ENCODE assay signal across 8 mouse cellular contexts in genomic region chr5:132541371-132541931, GRCm38 (mm10). TPM values are rescaled to one million over a fixed set of nuclear protein-coding genes. Genes with fewer than 3 reads are reported as not detected.
DNase-seq lines count a peak whose midpoint lies in the region; ATAC-seq lines count a peak whose summit lies in the region.

No protein-coding gene starts in this region.

- intact Hi-C loops in heart, postnatal 14 days (cut with DNase I): loop anchor here (5.0 kb wide), 5 partner anchors 54 to 309 kb away; no protein-coding TSS in a partner anchor
- intact Hi-C loops in left cerebral cortex, postnatal 36 days (cut with DNase I): loop anchor here (5.0 to 10.0 kb wide), 3 partner anchors 309 to 1463 kb away; no protein-coding TSS in a partner anchor

- H3K4me1 ChIP-seq in embryonic facial prominence, embryonic 14.5 days (ENCODE audit: control insufficient read depth, insufficient read depth, low read length): peaks cover 21% of the 10 kb centered on the region
- H3K4me1 ChIP-seq in midbrain, embryonic 15.5 days: peaks cover 37% of the 10 kb centered on the region

- peak overlapping the region; percentile 87 for H3K27ac ChIP-seq in embryonic facial prominence, embryonic 14.5 days (replicated peaks; ENCODE audit: low read depth, low read length)
- peak overlapping the region; percentile 91 for H3K27ac ChIP-seq in midbrain, embryonic 15.5 days

- peak overlapping the region; percentile 84 for H3K4me3 ChIP-seq in embryonic facial prominence, embryonic 14.5 days (ENCODE audit: low read depth, low read length)
- H3K4me3 ChIP-seq in midbrain, embryonic 15.5 days: peak overlapping the region; percentile 82

- H3K27me3 ChIP-seq in embryonic facial prominence, embryonic 14.5 days (replicated peaks; ENCODE audit: control insufficient read depth, insufficient read depth, low read length): no peaks in the 10 kb centered on the region
- H3K27me3 ChIP-seq in midbrain, embryonic 15.5 days (replicated peaks): peaks cover 3% of the 10 kb centered on the region; the same call in 1 of the 2 replicates

- no peaks in the 10 kb centered on the region for H3K36me3 ChIP-seq in embryonic facial prominence, embryonic 14.5 days (ENCODE audit: control insufficient read depth, insufficient read depth, low read length)
- no peaks in the 10 kb centered on the region for H3K36me3 ChIP-seq in midbrain, embryonic 15.5 days (replicated peaks)

- peak; percentile 45 for DNase-seq in gastrocnemius, postnatal 10 days
- no peak for DNase-seq in gastrocnemius, adult 18-20 months (ENCODE audit: low spot score)
- peak; percentile 37 to 39 for DNase-seq in adrenal gland, adult 18-20 months (ENCODE audit: low spot score in 2 of 2)
- no peak for DNase-seq in embryonic facial prominence, embryonic 14.5 days (ENCODE audit: low spot score)
- peak; percentile 40 to 53 for DNase-seq in heart, postnatal 14 days
- peak; percentile 35 to 44 for DNase-seq in left cerebral cortex, postnatal 36 days (ENCODE audit: low spot score in 2 of 2)
- DNase-seq in thymus, postnatal 36 days: peak; percentile 3 to 8

- H3K4me2 ChIP-seq in embryonic facial prominence, embryonic 14.5 days (ENCODE audit: low read depth, low read length): peak overlapping the region; percentile 59
- peak overlapping the region; percentile 83 for H3K4me2 ChIP-seq in midbrain, embryonic 15.5 days

- ATAC-seq in embryonic facial prominence, embryonic 14.5 days (ENCODE audit: low read depth): no peak
- ATAC-seq in midbrain, embryonic 15.5 days (replicated peaks): no peak

- no peaks in the 10 kb centered on the region for H3K9me3 ChIP-seq in embryonic facial prominence, embryonic 14.5 days (ENCODE audit: control insufficient read depth, low read length)
- no peaks in the 10 kb centered on the region for H3K9me3 ChIP-seq in midbrain, embryonic 15.5 days

- H3K9ac ChIP-seq in embryonic facial prominence, embryonic 14.5 days (ENCODE audit: low read depth, low read length): peak overlapping the region; percentile 88
- H3K9ac ChIP-seq in midbrain, embryonic 15.5 days: peak overlapping the region; percentile 82

- WGBS in embryonic facial prominence, embryonic 14.5 days: under 1% methylated on average over 45 of the region's 46 CpGs
- under 1% methylated on average over 46 of the region's 46 CpGs for WGBS in midbrain, embryonic 15.5 days

RNA-seq across cellular contexts. Expression of gene Auts2, which starts 1.7 kb away (rescaled TPM):
- 10 to 100 TPM; 36.2 to 49.1 TPM for total RNA-seq in gastrocnemius, postnatal 10 days (2021)
- 10 to 100 TPM; 20.4 TPM for total RNA-seq in gastrocnemius, adult 18-20 months (2021)
- 10 to 100 TPM; 23.5 to 29.5 TPM for total RNA-seq in adrenal gland, adult 18-20 months (2021)
- 29.4 and 35.2 TPM in 2 replicates for polyA plus RNA-seq in embryonic facial prominence, embryonic 14.5 days (2014; fragmentation: Nextera tagmentation; extraction: Ambion mirVana)
- total RNA-seq in heart, postnatal 14 days (2021): 10 to 100 TPM; 43.1 to 47.3 TPM
- 100 to 1,000 TPM; 100 to 137 TPM for total RNA-seq in left cerebral cortex, postnatal 36 days (2021)
- 62.7 and 70.9 TPM in 2 replicates for polyA plus RNA-seq in midbrain, embryonic 15.5 days (2015; fragmentation: Nextera tagmentation; extraction: Ambion mirVana)

Comparison
In these comparisons a context has a peak if more than half of its experiments do, and no peak if none do; other contexts are left out.
1. DNase-seq: peak in gastrocnemius, postnatal 10 days (single experiment), adrenal gland, adult 18-20 months (2 of 2), heart, postnatal 14 days (2 of 2), left cerebral cortex, postnatal 36 days (2 of 2) and thymus, postnatal 36 days (2 of 2); none in gastrocnemius, adult 18-20 months (single experiment) and embryonic facial prominence, embryonic 14.5 days (single experiment).